Mouse (Mus musculus) megakaryocyte-erythroid progenitor cell, adult 5-6 weeks (primary cell): Measurements from ENCODE around the gene Elmod3. TPM values are rescaled to one million over a fixed set of nuclear protein-coding genes. Genes with fewer than 3 reads are reported as not detected.

Experiments
- ATAC-seq: replicated peaks from 2 replicates; pipeline ENCODE4 v1.8.0; 2016; ENCODE audit warnings: mild to moderate bottlenecking, inconsistent platforms; ENCODE audit not compliant: severe bottlenecking, poor library complexity, low FRiP score, low TSS enrichment
- total RNA-seq, 2 experiments: library from RNA; stranded (forward) in 1 of 2; stranded (reverse) in 1 of 2; fragments of 200-1000, 215-1000 nt in 1 of 2; fragments of >200 nt in 1 of 2; fragmentation: Nextera tagmentation in 1 of 2; gene quantifications; 2 replicates each; pipeline ENCODE4 v1.2.3; 2014 to 2017

The Elmod3 gene
- total RNA-seq (2014; fragmentation: Nextera tagmentation) (16.2 and 17.0 TPM in 2 replicates), total RNA-seq (2017) (6.6 and 8.1 TPM in 2 replicates)

GRCm38 (mm10) chr6:72597956-72598753, at the start of gene Elmod3, which contains the start of gene Retsat:
Elmod3 (minus strand) TSS chr6:72598413.
Retsat (plus strand) TSS chr6:72598475.
- ATAC-seq, result peak; percentile 81

- ATAC-seq, result peak; percentile 80
Measured at GRCm38 (mm10) chr6:72647383-72647820, 49.2 kb upstream of the Elmod3 start.

- no peak for ATAC-seq
Measured at GRCm38 (mm10) chr6:72645364-72645763, 47.2 kb upstream of the Elmod3 start.

- no peak for ATAC-seq
Measured at GRCm38 (mm10) chr6:72644576-72644975, 46.4 kb upstream of the Elmod3 start.

GRCm38 (mm10) chr6:72641218-72641954, 43.2 kb upstream of the Elmod3 start:
- no peak for ATAC-seq

- no peak for ATAC-seq
Measured at GRCm38 (mm10) chr6:72636940-72637339, 38.7 kb upstream of the Elmod3 start.

- ATAC-seq, result peak; percentile 62
Measured at GRCm38 (mm10) chr6:72635760-72636431, 37.7 kb upstream of the Elmod3 start.

- ATAC-seq, result no peak
Measured at GRCm38 (mm10) chr6:72634311-72634710, 36.1 kb upstream of the Elmod3 start.

- no peak for ATAC-seq
Measured at GRCm38 (mm10) chr6:72631700-72632099, 33.5 kb upstream of the Elmod3 start.

- no peak for ATAC-seq
Measured at GRCm38 (mm10) chr6:72630961-72631360, 32.7 kb upstream of the Elmod3 start.

GRCm38 (mm10) chr6:72630370-72630769, 32.2 kb upstream of the Elmod3 start:
- ATAC-seq, result no peak

GRCm38 (mm10) chr6:72627276-72627675, 29.1 kb upstream of the Elmod3 start:
- no peak for ATAC-seq

- ATAC-seq, result no peak
Measured at GRCm38 (mm10) chr6:72626391-72626790, 28.2 kb upstream of the Elmod3 start.

- no peak for ATAC-seq
Measured at GRCm38 (mm10) chr6:72623661-72624402, 25.6 kb upstream of the Elmod3 start.

GRCm38 (mm10) chr6:72622917-72623316, 24.7 kb upstream of the Elmod3 start:
- no peak for ATAC-seq

GRCm38 (mm10) chr6:72620920-72621319, 22.7 kb upstream of the Elmod3 start:
- no peak for ATAC-seq

GRCm38 (mm10) chr6:72619734-72620532, 21.7 kb upstream of the Elmod3 start:
- no peak for ATAC-seq

- peak; percentile 96 for ATAC-seq
Measured at GRCm38 (mm10) chr6:72616643-72617288, 18.6 kb upstream of the Elmod3 start, which contains the start of gene Tgoln1. Tgoln1 (minus strand) TSS chr6:72617000.
